Mouse (Mus musculus) Patski (cell line): ENCODE measurements around the gene Sugp2. TPM values are rescaled to one million over a fixed set of nuclear protein-coding genes. Genes with fewer than 3 reads are reported as not detected.

Experiments
- ATAC-seq: fragments of 100-300 bp; one replicate; pipeline ENCODE4 v1.8.0; 2021
- CTCF ChIA-PET: fragments of 350-600 bp; sonication (Branson Sonifier 250); formaldehyde crosslinking; loops from one replicate; lab custom pipeline; 2022; ENCODE audit warnings: inconsistent platforms; lab: Charles Lee
- POLR2A ChIA-PET: fragments of 350-600 bp; sonication (Branson Sonifier 250); formaldehyde crosslinking; loops from one replicate; lab custom pipeline; 2022; ENCODE audit warnings: antibody characterized with exemption, inconsistent platforms; lab: Charles Lee
- DNase-seq: peaks from one replicate; pipeline ENCODE4 v3.0.0-alpha.2; 2011; ENCODE audit warnings: low read depth, low spot score
- H3K27me3 ChIP-seq: fragments of 371-371 bp; one replicate; pipeline ENCODE4 v1.5.1; 2021
- CTCF ChIP-seq: fragments of 100-300 bp; IDR thresholded peaks from one replicate; pipeline ENCODE4 v1.5.1; 2021
- in situ Hi-C: fragments of 300-500 bp; cut with MboI; formaldehyde crosslinking; loops from 3 replicates; pipeline ENCODE4 v1.11.1; 2018; ENCODE audit warnings: low pct_unique_long_range_greater_than_20kb, mixed read lengths
- polyA plus RNA-seq: library from polyadenylated mRNA; unstranded; gene quantifications from one replicate; pipeline ENCODE4 v1.2.3, GENCODE M21; 2021

Sugp2 gene
- polyA plus RNA-seq, 1 experiment from 2014 or later: 26.5 TPM

DNA sequence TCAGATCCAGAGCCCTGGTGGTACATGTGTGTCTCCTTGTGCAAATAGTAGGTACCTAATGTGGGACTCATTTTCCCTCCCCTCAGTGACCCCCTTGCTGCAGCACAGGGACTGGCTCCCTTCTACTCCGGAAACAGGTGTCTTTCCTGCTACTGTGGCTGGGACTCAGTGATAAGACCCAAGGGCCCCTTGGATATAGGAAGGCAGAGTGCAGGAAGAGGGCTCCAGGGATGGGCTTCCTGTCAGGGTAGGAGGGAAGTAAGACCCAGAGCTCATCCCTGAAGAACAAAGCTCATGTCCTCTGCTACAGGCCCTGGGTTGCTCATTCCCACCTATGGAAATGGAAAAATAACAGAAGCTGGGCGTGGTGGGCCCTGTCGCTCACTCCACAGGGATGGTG lies 42.5 kb downstream of the Sugp2 start:
- no peak for DNase-seq
- POLR2A ChIA-PET: no interaction called here
- in situ Hi-C loops: no loop called here
- CTCF ChIA-PET: no interaction called here
- ATAC-seq: no peak
- no peak for TF ChIP-seq CTCF
- H3K27me3 ChIP-seq: no peaks in the 10 kb centered on the region

DNA sequence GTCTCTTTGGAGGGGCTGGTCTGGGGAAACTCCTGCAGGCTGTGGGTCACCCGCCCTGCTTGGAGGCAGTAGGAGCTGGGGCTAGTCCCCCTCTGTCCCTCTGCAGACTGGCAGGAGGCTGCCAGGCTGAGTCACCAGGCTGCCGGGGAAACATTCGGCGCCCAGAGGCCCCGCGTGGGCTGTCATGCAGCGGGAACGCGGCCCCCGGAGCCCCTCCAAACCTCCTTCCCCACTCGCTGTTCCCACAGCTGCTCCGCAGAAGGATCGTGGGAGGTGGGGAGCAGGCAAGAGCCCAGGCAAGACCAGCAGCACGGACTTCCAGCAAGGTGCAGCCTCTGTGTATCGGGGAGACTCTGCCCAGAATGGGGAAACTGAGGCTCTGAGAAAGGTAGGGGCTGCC lies 44.1 kb downstream of the Sugp2 start:
- in situ Hi-C loops: no loop called here
- no peak for TF ChIP-seq CTCF

GRCm38 (mm10) chr8:70279266-70279665 lies 45.2 kb downstream of the Sugp2 start:
- TF ChIP-seq CTCF: no peak
- DNase-seq (no peak), ATAC-seq (no peak)
- in situ Hi-C loops: no loop called here
- H3K27me3 ChIP-seq: no peaks in the 10 kb centered on the region
- ChIA-PET POLR2A (no interaction called here), CTCF (interaction anchor here (1.0 kb wide), 1 partner anchor 25 kb away, joined by 4 read pairs; no protein-coding TSS in a partner anchor)

More for the DNA sequence above, 44.1 kb downstream of the Sugp2 start:
- H3K27me3 ChIP-seq: no peaks in the 10 kb centered on the region
- ATAC-seq: no peak
- POLR2A ChIA-PET: no interaction called here
- no peak for DNase-seq
- CTCF ChIA-PET: no interaction called here

DNA sequence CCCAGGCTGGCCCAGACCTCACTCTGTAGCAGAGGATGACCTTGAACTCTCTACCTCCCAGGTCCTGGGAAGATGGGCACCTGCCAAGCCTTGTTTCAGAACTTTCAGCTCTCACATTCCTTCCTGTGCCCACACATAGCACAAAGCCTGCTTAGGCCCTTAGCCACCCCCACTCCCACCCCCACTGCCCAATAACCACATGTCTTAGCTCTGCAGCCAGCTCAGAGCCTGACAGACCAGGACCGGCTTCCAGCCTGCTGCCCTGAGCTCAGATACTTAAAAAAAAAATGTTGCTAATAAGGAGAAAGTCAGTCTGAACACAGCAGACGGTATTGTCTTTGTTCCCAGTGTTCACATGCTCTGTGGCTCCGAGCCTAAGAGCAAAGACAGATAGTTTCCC lies 47.0 kb downstream of the Sugp2 start:
- ATAC-seq (no peak), DNase-seq (no peak)
- H3K27me3 ChIP-seq: no peaks in the 10 kb centered on the region
- in situ Hi-C loops: no loop called here
- no peak for TF ChIP-seq CTCF
- POLR2A ChIA-PET: interaction anchor here (1.3 kb wide), 1 partner anchor 12 kb away, joined by 4 read pairs; no protein-coding TSS in a partner anchor
- CTCF ChIA-PET: interaction anchor here (0.8 to 1.3 kb wide), 3 partner anchors 9 to 40 kb away, joined by 3 to 6 read pairs (median 3); no protein-coding TSS in a partner anchor

DNA sequence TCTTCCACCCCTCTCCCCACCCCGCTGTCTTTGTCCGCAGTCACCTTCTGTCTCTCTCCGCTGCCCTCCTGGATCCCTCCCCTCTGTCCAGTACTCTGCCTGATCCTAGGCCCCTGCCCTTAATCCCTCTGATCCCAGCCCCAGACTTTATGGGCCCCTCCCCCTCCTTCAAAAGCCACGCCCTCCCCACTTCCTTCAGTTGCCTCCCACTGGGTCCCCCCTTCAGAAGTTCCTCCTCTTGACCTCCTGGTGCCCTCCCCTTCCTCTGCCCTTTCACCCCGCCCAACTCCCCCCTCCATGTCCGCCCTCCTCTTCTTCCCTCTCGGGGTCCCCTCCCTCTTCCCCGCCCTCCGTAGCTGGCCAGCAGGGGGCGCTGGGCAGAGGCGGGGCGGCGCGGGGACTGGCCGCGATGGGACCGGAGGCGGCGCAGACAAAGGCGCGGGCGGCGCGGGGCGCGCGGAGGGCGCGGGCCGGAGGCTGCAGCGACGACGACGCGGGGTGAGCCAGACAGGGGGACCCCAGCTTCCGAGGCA lies 48.6 kb downstream of the Sugp2 start, which contains the start of gene Homer3:
TSS of gene Homer3 (plus strand) at position 225 of the 533 bp plus-strand sequence.
- ATAC-seq (peak; percentile 81), DNase-seq (peak; percentile 31)
- POLR2A ChIA-PET: interaction anchor here (0.6 to 1.3 kb wide), 2 partner anchors 45 to 48 kb away, joined by 3 read pairs; partner anchors contain the start of gene Armc6
- in situ Hi-C loops: no loop called here
- no peak for TF ChIP-seq CTCF
- CTCF ChIA-PET: interaction anchor here (1.1 to 2.9 kb wide), 3 partner anchors 10 to 43 kb away, joined by 3 to 11 read pairs (median 6); no protein-coding TSS in a partner anchor
- no peaks in the 10 kb centered on the region for H3K27me3 ChIP-seq

- no peak for TF ChIP-seq CTCF
- POLR2A ChIA-PET: interaction anchor here (0.6 to 1.3 kb wide), 3 partner anchors 11 to 49 kb away, joined by 3 to 5 read pairs (median 3); partner anchors contain the start of gene Armc6
- in situ Hi-C loops: no loop called here
- no peaks in the 10 kb centered on the region for H3K27me3 ChIP-seq
- DNase-seq (no peak), ATAC-seq (peak; percentile 23)
- CTCF ChIA-PET: interaction anchor here (1.1 to 2.9 kb wide), 4 partner anchors 11 to 44 kb away, joined by 3 to 11 read pairs (median 4); no protein-coding TSS in a partner anchor
Measured at GRCm38 (mm10) chr8:70283136-70284077, 49.4 kb downstream of the Sugp2 start.

DNA sequence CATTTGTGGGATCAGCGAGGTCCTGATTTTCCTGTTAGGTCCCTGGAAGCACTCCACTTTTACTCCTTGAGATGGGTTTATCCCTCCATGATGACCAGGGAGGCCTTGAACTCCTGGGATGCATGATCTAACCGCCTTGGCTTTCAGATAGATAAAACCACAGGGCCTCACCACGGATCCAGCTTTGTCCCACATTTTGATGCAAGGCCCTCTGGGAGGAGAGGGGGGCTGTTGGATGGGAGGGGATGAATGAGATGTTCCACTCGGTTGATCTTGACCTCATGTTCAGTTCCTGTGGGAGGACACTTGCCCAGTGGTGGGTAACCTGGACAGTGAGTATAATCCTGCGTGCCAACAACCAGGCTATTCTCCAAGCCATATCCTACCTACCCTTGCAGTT lies 50.4 kb downstream of the Sugp2 start:
- ChIA-PET CTCF (interaction anchor here (1.2 to 2.9 kb wide), 3 partner anchors 11 to 14 kb away, joined by 3 to 11 read pairs (median 6); no protein-coding TSS in a partner anchor), POLR2A (no interaction called here)
- DNase-seq (no peak), ATAC-seq (no peak)
- H3K27me3 ChIP-seq: no peaks in the 10 kb centered on the region
- TF ChIP-seq CTCF: no peak
- in situ Hi-C loops: no loop called here

GRCm38 (mm10) chr8:70285304-70285703 lies 51.3 kb downstream of the Sugp2 start:
- ATAC-seq: no peak
- ChIA-PET CTCF (no interaction called here), POLR2A (interaction anchor here (0.6 kb wide), 1 partner anchor 199 kb away, joined by 3 read pairs; no protein-coding TSS in a partner anchor)
- TF ChIP-seq CTCF: no peak
- no peaks in the 10 kb centered on the region for H3K27me3 ChIP-seq
- in situ Hi-C loops: no loop called here
- no peak for DNase-seq

GRCm38 (mm10) chr8:70286737-70287136 lies 52.7 kb downstream of the Sugp2 start:
- DNase-seq: no peak

GRCm38 (mm10) chr8:70293988-70294405 lies 60.0 kb downstream of the Sugp2 start:
- TF ChIP-seq CTCF: no peak
- ATAC-seq: no peak
- no peaks in the 10 kb centered on the region for H3K27me3 ChIP-seq
- in situ Hi-C loops: no loop called here
- DNase-seq: no peak
- CTCF ChIA-PET: interaction anchor here (1.0 to 1.6 kb wide), 2 partner anchors 9 to 15 kb away, joined by 3 to 4 read pairs; no protein-coding TSS in a partner anchor
- POLR2A ChIA-PET: interaction anchor here (1.5 kb wide), 1 partner anchor 10 kb away, joined by 5 read pairs; no protein-coding TSS in a partner anchor

More at GRCm38 (mm10) chr8:70286737-70287136, 52.7 kb downstream of the Sugp2 start:
- no peak for ATAC-seq
- ChIA-PET CTCF (interaction anchor here (1.0 kb wide), 1 partner anchor 12 kb away, joined by 3 read pairs; no protein-coding TSS in a partner anchor), POLR2A (no interaction called here)
- H3K27me3 ChIP-seq: no peaks in the 10 kb centered on the region
- in situ Hi-C loops: no loop called here
- TF ChIP-seq CTCF: no peak
